Mouse (Mus musculus): Measurements from ENCODE around the gene Rhox2h.
"Not testable (repeated sequence)": the region's sequence is repeated elsewhere in the genome, so short reads cannot be mapped to it uniquely, and the experiment has no call there.

Rhox2h gene

DNA sequence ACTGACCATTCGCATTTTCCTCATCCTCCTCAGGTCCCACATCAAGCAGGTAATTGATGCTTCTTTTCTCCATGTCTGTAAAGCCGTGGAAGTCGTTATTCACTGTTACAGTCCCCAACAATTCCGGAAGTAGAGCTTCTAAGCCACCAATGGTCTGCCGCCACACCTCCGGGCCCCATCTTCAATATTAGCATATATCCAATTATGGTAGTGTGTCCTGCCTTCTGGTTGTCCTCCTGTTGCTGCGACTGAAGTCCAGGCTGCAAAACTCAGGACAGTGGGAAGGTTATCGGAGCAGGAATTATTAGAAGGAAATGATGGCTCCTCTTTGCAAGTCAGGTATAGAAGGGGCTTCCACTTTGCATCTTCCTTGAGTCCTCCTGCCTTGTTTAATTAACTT is at the start of gene Rhox2h:
TSS of gene Rhox2h (minus strand) at position 101 of the 400 bp plus-strand sequence.
- DNase-seq, result not testable (repeated sequence)

DNA sequence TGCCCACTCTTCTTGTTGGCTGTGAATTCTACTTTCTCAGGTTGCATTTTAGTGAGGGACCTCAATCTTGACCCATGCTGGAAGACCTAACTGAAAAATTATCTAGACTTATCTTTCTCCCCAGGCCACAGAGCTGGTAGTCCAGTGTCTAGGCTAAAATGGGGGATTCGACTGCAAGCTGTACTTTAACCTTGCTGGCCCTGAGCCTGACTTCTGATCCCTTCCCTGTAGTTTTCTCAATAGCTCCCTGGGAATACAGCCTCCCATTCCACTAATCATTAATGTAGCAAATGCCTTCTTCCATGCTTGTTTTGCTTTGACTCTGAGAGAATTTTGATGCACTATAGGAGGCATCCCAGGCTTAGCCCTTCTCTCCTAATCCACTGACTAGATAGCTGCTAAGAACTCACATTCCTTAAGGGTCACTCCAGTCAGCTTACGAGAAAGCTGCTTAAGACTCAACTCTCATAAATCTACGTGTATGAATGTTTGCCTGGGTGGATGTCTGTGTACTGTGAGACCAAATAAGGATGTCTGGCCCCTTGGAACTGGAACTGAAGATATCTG is 28.8 kb upstream of the Rhox2h start:
- DNase-seq, result no peak

DNA sequence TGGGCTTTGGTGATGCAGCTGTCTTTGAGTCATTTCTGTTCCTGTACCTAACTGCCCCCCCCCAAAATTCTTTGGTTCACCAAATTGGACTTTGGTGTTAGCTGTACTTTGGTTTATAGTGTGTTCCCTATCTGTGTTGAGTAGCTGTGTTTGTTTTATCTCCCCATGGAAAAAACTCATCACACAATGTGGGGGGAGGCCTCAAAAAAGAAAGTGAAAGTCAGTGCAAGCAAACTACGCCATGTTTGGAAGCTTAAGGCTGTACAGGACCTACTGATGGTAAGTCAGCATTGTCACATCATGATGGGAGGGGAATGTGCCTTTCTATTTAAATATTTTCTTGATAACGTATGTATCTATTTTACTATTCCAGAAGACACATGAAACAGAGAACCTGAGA is 19.2 kb upstream of the Rhox2h start:
- no peak for DNase-seq

DNA sequence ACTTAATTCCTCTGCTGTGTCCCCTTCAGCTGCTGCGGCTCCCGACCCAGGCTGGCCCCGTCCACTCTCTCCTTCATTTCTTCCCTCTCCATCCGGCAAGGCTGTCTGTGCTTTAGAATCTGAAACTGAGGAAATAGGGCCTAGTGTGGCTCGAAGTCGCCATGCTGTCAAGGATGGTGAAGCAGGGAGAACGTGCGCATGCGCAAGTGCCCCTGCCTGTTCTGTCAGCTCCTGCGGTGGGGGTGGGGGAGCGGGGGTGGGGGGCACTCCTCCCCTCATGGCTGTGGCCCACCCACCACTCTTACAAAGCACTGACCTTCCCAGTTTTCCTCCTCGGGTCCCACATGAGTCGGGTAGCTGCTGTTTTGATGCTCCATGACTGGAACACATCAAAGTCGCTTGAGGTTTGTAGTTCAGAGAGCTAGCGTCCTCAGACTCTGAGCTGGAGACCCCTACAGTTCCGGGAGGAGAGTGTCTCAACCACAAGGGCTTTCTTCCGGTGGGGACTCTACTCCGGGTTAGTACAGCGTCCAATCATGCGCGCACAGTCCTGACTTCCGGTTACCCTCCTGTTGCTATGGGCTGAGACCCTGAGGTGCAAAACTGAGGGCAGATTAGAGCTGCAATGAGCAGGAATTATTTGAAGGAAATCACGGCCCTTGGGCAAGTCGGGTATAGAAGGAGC is 10.1 kb upstream of the Rhox2h start:
- no peak for DNase-seq

DNA sequence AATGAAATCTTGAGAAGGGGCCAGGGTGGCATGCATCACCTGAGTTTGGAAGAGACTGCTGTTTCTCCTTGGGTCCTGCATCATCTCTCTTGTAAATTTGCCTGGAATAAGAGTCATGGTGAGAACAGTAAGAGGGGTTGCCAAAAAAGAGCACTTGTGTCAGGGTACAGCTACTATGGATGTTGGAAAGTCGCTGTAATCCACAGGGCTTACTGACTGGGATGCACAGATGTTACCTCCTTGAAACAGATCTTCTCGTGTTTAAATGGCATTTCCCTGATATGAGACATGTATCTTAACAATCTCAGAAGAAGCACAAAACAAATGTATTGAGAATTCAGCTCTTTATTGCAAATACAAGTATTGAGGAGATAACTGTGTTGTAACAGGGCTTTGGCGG is 4.4 kb downstream of the Rhox2h start, which contains the start of gene Rhox3h:
TSS of gene Rhox3h (minus strand) at position 101 of the 400 bp plus-strand sequence.
- not testable (repeated sequence) for DNase-seq

DNA sequence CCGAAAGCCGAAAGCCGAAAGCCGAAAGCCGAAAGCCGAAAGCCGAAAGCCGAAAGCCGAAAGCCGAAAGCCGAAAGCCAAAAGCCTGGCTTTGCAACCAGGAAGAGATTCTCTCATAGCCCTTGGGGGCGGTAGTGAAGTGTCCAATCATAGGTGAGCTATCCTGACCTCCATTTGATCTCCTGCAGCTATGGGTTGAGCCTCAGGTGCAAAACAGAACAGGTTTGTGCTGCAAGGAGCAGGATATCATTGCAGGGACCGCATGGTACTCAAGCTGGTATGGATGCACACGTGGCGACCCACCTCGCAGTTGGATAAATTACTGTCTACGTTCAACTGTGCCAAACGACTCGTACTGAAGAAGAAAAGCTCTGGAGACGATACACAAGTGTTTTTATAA is 21.9 kb downstream of the Rhox2h start, which contains the start of gene Rhox4g:
TSS of gene Rhox4g (minus strand) at position 101 of the 400 bp plus-strand sequence.
- DNase-seq, result not testable (repeated sequence)

DNA sequence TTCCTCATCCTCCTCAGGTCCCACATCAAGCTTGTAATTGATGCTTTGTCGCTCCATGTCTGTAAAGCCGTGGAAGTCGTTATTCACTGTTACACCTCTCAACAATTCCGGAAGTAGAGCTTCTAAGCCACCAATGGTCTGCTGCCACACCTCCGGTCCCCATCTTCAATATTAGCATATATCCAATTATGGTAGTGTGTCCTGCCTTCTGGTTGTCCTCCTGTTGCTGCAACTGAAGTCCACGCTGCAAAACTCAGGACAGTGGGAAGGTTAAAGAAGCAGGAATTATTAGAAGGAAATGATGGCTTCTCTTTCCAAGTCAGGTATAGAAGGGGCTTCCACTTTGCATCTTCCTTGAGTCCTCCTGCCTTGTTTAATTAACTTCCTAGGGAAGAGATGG is 29.7 kb downstream of the Rhox2h start, which contains the start of gene Rhox2g:
TSS of gene Rhox2g (minus strand) at position 101 of the 400 bp plus-strand sequence.
- DNase-seq, result not testable (repeated sequence)

DNA sequence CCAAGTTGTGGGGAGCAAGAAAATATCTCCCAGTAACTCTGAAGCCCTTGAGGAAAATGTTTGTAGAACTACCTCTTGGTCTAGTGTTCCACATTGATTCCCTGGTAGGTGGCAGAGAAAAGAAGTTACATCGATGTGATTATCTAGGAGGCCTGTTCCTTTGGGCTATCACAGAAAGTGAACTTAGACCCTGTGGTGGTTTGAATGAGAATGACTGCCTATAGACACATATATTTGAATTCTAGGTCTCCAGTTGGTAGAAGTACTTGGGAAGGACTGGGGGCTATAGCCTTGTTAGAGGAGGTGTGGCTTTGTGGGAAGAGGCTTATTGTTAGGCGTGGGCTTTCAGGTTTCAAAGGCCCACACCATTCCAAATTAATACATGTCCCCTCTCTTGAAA is 44.6 kb downstream of the Rhox2h start, which contains the start of gene Rhox3g:
TSS of gene Rhox3g (minus strand) at position 101 of the 400 bp plus-strand sequence.
- not testable (repeated sequence) for DNase-seq
